Mouse (Mus musculus): ENCODE results near the gene Col15a1.

DNA sequence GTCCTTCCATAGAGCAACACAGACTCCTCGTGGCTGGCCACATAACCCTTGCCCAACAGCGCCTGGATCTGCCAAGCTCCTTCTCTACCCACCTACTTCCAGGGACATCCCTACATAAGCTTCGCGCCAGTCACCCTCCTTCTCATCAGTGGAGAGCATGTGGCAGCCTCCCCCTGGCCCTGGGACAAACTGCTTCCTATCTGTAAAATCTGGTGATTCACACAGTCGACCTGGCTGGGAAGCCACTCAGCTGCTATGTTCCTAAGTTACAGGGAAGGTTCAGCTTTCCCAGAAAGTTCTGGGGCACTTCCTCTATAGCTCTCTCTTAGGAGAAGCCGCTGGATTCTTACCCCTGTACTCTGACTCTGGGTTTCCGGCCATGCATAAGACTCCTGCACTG lies 22.5 kb downstream of the Col15a1 start:
- TF ChIP-seq CTCF (IDR thresholded peaks at IDR 0.05; ENCODE audit: extremely low read depth, insufficient read depth, insufficient read length, insufficient replicate concordance) (no peak), POLR2A (IDR thresholded peaks at IDR 0.05; ENCODE audit: low read depth, low read length) (no peak)
